Mouse (Mus musculus): ENCODE measurements around the gene Gm13288. TPM values are rescaled to one million over a fixed set of nuclear protein-coding genes. Genes with fewer than 3 reads are reported as not detected.

Gene Gm13288
- polyA plus RNA-seq (2014; fragmentation: Illumina TruSeq; extraction: RNeasy Lipid Tissue Mini Kit (QIAGEN cat#74804); ENCODE audit: low read depth, low replicate concordance), result not detected

DNA sequence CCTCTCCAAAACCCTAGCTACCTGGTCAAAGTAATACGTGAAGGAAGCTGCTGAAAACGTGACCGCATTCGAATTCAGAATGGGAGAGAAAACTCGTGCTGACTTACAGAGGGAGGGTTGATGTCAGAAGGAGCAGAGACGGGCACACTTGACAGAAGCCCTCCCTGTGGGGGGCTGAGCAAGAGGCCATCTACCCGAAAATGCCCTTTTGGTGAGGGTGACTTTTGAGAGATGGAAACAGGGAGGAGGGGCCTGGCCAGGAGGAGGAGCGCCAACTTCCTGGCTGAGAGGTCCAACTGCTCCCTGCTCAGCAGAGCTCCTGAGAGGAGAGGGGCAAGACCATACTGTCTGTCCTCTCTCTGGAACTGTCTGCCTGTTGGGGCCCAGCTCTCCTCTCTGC lies at the start of gene Gm13288:
Gene Gm13288, plus strand, starts transcription at position 301 of the 400 bp plus-strand sequence.

DNA sequence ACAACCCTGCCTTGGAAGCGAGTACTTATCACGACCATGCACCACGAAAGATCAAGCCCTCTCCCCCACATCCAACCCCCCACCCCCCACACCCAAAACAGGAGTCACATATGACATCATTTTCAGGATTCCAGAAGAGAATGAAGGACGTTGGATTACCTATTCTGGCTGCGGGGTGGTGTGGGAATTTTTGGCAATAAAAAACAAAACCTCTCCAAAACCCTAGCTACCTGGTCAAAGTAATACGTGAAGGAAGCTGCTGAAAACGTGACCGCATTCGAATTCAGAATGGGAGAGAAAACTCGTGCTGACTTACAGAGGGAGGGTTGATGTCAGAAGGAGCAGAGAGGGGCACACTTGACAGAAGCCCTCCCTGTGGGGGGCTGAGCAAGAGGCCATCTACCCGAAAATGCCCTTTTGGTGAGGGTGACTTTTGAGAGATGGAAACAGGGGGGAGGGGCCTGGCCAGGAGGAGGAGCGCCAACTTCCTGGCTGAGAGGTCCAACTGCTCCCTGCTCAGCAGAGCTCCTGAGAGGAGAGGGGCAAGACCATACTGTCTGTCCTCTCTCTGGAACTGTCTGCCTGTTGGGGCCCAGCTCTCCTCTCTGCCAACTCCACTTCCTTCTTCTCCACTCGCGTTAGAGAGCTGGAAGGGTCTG lies 45.6 kb upstream of the Gm13288 start, which contains the start of gene Gm13283:
Gene Gm13283, plus strand, starts transcription at position 510 of the 659 bp plus-strand sequence.

DNA sequence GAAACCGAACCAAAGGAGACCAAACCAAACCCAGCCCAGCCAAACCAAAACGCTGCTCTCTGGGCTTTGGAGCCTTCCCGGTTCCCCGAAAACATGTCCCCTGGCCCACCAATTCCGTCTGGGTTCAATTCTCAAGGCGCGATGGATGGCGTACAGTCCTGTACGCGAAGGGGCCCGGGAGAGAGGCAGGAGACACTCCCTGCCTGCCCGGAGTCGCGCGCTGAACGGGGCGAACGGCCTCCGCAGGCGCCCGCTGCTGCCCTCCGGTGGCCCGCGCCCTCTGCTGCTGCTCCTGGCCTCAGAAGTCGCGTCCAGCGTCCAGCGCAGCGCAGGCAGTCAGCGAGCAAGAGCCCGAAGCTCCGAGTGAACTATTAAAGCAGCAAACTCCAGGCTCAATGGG lies 31.8 kb upstream of the Gm13288 start, which contains the start of gene Gm13290:
Gene Gm13290, plus strand, starts transcription at position 301 of the 400 bp plus-strand sequence.

DNA sequence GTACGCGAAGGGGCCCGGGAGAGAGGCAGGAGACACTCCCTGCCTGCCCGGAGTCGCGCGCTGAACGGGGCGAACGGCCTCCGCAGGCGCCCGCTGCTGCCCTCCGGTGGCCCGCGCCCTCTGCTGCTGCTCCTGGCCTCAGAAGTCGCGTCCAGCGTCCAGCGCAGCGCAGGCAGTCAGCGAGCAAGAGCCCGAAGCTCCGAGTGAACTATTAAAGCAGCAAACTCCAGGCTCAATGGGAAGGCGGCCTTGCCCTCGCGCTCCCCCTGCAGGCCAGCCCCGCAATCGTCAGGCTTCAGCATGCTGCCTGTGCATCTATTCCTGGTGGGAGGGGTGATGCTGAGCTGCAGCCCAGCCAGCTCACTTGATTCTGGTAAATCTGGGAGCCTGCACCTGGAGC lies 28.7 kb upstream of the Gm13288 start, which contains the start of gene Gm13289:
Gene Gm13289, plus strand, starts transcription at position 301 of the 400 bp plus-strand sequence.

DNA sequence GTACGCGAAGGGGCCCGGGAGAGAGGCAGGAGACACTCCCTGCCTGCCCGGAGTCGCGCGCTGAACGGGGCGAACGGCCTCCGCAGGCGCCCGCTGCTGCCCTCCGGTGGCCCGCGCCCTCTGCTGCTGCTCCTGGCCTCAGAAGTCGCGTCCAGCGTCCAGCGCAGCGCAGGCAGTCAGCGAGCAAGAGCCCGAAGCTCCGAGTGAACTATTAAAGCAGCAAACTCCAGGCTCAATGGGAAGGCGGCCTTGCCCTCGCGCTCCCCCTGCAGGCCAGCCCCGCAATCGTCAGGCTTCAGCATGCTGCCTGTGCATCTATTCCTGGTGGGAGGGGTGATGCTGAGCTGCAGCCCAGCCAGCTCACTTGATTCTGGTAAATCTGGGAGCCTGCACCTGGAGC lies 25.8 kb upstream of the Gm13288 start, which contains the start of gene Gm13272:
Gene Gm13272, plus strand, starts transcription at position 301 of the 400 bp plus-strand sequence.

DNA sequence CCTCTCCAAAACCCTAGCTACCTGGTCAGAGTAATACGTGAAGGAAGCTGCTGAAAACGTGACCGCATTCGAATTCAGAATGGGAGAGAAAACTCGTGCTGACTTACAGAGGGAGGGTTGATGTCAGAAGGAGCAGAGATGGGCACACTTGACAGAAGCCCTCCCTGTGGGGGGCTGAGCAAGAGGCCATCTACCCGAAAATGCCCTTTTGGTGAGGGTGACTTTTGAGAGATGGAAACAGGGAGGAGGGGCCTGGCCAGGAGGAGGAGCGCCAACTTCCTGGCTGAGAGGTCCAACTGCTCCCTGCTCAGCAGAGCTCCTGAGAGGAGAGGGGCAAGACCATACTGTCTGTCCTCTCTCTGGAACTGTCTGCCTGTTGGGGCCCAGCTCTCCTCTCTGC lies 23.5 kb upstream of the Gm13288 start, which contains the start of gene Ifnz:
Gene Ifnz, plus strand, starts transcription at position 301 of the 400 bp plus-strand sequence.

DNA sequence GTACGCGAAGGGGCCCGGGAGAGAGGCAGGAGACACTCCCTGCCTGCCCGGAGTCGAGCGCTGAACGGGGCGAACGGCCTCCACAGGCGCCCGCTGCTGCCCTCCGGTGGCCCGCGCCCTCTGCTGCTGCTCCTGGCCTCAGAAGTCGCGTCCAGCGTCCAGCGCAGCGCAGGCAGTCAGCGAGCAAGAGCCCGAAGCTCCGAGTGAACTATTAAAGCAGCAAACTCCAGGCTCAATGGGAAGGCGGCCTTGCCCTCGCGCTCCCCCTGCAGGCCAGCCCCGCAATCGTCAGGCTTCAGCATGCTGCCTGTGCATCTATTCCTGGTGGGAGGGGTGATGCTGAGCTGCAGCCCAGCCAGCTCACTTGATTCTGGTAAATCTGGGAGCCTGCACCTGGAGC lies 19.9 kb upstream of the Gm13288 start, which contains the start of gene Gm13276:
Gene Gm13276, plus strand, starts transcription at position 301 of the 400 bp plus-strand sequence.

DNA sequence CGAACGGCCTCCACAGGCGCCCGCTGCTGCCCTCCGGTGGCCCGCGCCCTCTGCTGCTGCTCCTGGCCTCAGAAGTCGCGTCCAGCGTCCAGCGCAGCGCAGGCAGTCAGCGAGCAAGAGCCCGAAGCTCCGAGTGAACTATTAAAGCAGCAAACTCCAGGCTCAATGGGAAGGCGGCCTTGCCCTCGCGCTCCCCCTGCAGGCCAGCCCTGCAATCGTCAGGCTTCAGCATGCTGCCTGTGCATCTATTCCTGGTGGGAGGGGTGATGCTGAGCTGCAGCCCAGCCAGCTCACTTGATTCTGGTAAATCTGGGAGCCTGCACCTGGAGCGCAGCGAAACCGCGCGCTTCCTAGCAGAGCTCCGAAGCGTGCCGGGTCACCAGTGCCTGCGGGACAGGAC lies 16.9 kb upstream of the Gm13288 start, which contains the start of gene Gm13277:
Gene Gm13277, plus strand, starts transcription at position 231 of the 400 bp plus-strand sequence.

DNA sequence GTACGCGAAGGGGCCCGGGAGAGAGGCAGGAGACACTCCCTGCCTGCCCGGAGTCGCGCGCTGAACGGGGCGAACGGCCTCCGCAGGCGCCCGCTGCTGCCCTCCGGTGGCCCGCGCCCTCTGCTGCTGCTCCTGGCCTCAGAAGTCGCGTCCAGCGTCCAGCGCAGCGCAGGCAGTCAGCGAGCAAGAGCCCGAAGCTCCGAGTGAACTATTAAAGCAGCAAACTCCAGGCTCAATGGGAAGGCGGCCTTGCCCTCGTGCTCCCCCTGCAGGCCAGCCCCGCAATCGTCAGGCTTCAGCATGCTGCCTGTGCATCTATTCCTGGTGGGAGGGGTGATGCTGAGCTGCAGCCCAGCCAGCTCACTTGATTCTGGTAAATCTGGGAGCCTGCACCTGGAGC lies 14.1 kb upstream of the Gm13288 start, which contains the start of gene Gm13278:
Gene Gm13278, plus strand, starts transcription at position 301 of the 400 bp plus-strand sequence.

DNA sequence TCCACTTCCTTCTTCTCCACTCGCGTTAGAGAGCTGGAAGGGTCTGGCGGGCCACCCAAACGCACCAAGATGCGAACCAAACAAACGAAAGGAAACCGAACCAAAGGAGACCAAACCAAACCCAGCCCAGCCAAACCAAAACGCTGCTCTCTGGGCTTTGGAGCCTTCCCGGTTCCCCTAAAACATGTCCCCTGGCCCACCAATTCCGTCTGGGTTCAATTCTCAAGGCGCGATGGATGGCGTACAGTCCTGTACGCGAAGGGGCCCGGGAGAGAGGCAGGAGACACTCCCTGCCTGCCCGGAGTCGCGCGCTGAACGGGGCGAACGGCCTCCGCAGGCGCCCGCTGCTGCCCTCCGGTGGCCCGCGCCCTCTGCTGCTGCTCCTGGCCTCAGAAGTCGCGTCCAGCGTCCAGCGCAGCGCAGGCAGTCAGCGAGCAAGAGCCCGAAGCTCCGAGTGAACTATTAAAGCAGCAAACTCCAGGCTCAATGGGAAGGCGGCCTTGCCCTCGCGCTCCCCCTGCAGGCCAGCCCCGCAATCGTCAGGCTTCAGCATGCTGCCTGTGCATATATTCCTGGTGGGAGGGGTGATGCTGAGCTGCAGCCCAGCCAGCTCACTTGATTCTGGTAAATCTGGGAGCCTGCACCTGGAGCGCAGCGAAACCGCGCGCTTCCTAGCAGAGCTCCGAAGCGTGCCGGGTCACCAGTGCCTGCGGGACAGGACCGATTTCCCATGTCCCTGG lies 11.2 kb upstream of the Gm13288 start, which contains the start of gene Gm13275:
Gene Gm13275, plus strand, starts transcription at position 552 of the 740 bp plus-strand sequence.

DNA sequence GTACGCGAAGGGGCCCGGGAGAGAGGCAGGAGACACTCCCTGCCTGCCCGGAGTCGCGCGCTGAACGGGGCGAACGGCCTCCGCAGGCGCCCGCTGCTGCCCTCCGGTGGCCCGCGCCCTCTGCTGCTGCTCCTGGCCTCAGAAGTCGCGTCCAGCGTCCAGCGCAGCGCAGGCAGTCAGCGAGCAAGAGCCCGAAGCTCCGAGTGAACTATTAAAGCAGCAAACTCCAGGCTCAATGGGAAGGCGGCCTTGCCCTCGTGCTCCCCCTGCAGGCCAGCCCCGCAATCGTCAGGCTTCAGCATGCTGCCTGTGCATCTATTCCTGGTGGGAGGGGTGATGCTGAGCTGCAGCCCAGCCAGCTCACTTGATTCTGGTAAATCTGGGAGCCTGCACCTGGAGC lies 8.2 kb upstream of the Gm13288 start, which contains the start of gene Gm13279:
Gene Gm13279, plus strand, starts transcription at position 301 of the 400 bp plus-strand sequence.

DNA sequence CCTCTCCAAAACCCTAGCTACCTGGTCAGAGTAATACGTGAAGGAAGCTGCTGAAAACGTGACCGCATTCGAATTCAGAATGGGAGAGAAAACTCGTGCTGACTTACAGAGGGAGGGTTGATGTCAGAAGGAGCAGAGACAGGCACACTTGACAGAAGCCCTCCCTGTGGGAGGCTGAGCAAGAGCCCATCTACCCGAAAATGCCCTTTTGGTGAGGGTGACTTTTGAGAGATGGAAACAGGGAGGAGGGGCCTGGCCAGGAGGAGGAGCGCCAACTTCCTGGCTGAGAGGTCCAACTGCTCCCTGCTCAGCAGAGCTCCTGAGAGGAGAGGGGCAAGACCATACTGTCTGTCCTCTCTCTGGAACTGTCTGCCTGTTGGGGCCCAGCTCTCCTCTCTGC lies 6.0 kb upstream of the Gm13288 start, which contains the start of gene Gm13285:
Gene Gm13285, plus strand, starts transcription at position 301 of the 400 bp plus-strand sequence.

DNA sequence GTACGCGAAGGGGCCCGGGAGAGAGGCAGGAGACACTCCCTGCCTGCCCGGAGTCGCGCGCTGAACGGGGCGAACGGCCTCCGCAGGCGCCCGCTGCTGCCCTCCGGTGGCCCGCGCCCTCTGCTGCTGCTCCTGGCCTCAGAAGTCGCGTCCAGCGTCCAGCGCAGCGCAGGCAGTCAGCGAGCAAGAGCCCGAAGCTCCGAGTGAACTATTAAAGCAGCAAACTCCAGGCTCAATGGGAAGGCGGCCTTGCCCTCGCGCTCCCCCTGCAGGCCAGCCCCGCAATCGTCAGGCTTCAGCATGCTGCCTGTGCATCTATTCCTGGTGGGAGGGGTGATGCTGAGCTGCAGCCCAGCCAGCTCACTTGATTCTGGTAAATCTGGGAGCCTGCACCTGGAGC lies 2.4 kb upstream of the Gm13288 start, which contains the start of gene Gm13287:
Gene Gm13287, plus strand, starts transcription at position 301 of the 400 bp plus-strand sequence.

DNA sequence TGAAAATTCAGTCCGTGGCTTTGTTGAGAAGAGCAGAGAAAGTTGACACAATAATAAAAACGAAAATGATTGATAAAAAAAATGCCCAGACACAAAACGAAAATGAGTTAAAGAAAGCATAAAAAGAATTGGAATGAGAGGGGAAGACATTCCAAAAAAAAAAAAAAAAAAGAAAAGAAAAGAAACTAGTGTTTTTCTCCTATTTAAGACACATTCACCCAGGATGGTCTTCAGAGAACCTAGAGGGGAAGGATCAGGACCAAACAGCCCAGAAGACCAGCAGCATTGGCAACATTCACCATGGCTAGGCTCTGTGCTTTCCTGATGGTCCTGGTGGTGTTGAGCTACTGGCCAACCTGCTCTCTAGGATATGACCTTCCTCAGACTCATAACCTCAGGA lies 10.6 kb downstream of the Gm13288 start, which contains the start of gene Ifna7:
Gene Ifna7, plus strand, starts transcription at position 301 of the 400 bp plus-strand sequence.

DNA sequence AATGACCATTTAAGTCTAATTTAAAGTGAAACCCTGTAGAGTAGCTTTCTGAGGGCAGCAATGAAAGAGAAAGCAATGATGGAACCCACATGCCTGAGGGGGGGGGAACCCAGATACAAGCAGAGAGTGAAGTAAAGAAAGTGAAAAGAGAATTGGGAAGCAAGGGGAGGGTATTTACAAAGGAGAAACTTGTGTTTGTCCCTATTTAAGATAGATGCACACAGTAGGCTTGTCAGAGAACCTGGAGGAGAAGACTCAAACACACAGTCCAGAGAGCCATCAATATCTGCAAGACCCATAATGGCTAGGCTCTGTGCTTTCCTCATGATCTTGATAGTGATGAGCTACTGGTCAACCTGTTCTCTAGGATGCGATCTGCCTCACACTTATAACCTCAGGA lies 14.3 kb downstream of the Gm13288 start, which contains the start of gene Ifna11:
Gene Ifna11, plus strand, starts transcription at position 301 of the 400 bp plus-strand sequence.

DNA sequence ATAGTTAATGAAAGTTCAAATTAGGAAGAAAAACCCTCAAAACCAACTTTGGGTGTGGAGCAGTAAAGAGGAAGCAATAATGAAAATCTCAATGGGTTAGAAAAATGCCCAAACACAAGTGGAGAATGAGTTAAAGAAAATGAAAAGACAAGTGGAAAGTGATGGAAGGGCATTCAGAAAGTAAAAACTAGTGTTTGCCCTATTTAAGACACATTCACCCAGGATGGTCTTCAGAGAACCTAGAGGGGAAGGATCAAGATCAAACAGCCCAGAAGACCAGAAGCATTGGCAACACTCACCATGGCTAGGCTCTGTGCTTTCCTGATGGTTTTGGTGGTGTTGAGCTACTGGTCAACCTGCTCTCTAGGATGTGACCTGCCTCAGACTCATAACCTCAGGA lies 21.8 kb downstream of the Gm13288 start, which contains the start of gene Ifna6:
Gene Ifna6, plus strand, starts transcription at position 301 of the 400 bp plus-strand sequence.

DNA sequence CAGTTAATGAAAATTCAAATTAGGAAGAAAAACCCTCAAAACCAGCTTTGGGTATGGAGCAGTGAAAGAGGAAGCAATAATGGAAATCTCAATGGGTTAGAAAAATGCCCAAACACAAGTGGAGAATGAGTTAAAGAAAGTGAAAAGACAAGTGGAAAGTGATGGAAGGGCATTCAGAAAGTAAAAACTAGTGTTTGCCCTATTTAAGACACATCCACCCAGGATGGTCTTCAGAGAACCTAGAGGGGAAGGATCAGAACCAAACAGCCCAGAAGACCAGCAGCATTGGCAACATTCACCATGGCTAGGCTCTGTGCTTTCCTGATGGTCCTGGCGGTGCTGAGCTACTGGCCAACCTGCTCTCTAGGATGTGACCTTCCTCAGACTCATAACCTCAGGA lies 29.9 kb downstream of the Gm13288 start, which contains the start of gene Ifna5:
Gene Ifna5, plus strand, starts transcription at position 301 of the 400 bp plus-strand sequence.

DNA sequence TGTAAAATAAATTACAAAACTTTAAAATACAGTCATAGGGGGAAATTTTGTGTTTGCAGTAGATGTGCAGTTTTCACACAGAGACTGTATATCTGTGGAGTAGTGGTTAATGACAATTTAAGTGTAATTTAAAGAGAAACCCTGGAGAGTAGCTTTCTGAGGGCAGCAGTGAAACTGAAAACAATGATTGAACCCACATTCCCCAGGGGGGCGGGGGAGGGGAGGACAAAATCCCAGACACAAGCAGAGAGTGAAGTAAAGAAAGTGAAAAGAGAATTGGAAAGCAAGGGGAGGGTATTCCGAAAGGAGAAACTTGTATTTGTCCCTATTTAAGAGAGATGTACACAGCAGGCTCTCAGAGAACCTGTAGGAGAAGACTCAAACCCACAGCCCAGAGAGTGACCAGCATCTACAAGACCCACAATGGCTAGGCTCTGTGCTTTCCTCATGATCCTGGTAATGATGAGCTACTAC lies 36.1 kb downstream of the Gm13288 start, which contains the start of gene Ifna4:
Gene Ifna4, plus strand, starts transcription at position 424 of the 474 bp plus-strand sequence.

DNA sequence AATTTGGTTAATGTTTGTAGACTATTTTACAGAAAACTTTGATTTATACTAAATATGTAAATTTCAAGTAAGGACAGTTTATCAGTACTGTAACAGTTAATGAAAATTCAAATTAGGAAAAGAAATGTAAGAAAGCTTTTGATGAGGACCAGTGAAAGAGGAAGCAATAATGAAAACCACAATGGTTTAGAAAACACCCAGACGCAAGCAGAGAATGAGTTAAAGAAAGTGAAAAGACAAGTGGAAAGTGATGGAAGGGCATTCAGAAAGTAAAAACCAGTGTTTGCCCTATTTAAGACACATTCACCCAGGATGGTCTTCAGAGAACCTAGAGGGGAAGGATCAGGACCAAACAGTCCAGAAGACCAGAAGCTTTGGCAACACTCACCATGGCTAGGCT lies 44.4 kb downstream of the Gm13288 start, which contains the start of gene Ifna1:
Gene Ifna1, plus strand, starts transcription at position 390 of the 400 bp plus-strand sequence.

Measured in adrenal gland, adult 10 weeks (tissue).